Mouse (Mus musculus) right cerebral cortex, adult 2 months (tissue): Measurements from ENCODE around the gene Tpo.

Experiments
- DNase-seq, 2 experiments: peaks; one replicate each; pipeline ENCODE4 v3.0.0; 2021 to 2022; ENCODE audit warnings: low spot score in 2 of 2

Tpo gene

GRCm38 (mm10) chr12:30020447-30020846, 112.0 kb downstream of the Tpo start:
- DNase-seq: no peak

GRCm38 (mm10) chr12:30017131-30017530, 115.3 kb downstream of the Tpo start:
- no peak for DNase-seq

GRCm38 (mm10) chr12:30015501-30015900, 116.9 kb downstream of the Tpo start:
- DNase-seq: peak; percentile 36 to 62

GRCm38 (mm10) chr12:30008741-30009140, 123.7 kb downstream of the Tpo start:
- DNase-seq: no peak

- DNase-seq: no peak
Measured at GRCm38 (mm10) chr12:30006586-30006985, 125.8 kb downstream of the Tpo start.
